Mouse (Mus musculus): ENCODE data around the gene Nrarp. TPM values are rescaled to one million over a fixed set of nuclear protein-coding genes. Genes with fewer than 3 reads are reported as not detected.
A peak's percentile ranks its signal among the peaks of the same experiment; 100 is the strongest.

Gene Nrarp
- total RNA-seq (2015; ENCODE audit: low replicate concordance) (0.42 TPM in 1 of 2 replicates, not detected in the other), total RNA-seq (2017; ENCODE audit: low replicate concordance) (0.64 and 3.0 TPM in 2 replicates)

DNA sequence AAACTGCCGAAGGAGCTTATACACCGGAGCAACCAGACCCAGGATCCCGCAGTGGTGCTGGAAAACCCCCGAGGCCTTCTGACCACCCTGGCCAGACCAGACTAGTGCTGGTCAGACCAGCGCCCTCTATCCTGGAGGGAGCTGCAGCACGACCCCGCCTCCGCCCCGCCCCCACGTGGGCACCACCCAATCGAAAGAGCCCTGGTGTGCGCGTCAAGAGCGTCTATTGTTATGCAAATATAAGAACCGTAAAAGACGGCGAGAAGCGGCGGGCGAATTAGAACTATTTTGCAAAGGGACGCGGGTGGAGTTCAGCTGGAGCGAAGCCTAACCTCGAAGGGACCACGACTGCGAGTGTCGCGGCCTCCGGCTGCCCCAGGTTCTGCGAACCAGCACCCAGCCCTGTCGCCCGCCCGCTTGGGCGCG lies at the start of gene Nrarp:
Gene Nrarp (plus strand): TSS at position 281 of the 426 bp plus-strand sequence.
- peak; percentile 61 for ATAC-seq (replicated peaks; ENCODE audit: low FRiP score, poor library complexity, severe bottlenecking)

DNA sequence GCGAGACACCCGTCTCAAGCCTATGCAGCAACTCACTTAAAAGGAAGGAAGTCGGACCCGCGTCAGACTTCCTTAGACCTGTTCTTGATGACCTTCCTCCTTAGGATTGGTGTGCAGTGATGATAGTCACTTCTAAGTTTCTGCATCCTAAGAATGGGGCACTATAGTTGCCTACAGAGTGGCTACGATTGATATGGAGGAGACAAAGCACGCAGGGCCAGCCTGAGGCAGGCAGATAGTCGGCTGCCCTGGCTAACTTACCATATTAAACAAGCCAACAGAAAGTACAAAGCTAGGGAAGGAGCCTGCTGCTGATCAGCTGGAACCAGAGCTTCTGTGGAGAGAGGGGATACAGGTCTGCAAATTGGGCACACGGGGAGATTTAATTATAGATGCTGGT lies 49.0 kb upstream of the Nrarp start:
- peak; percentile 53 for ATAC-seq (replicated peaks; ENCODE audit: low FRiP score, poor library complexity, severe bottlenecking)

DNA sequence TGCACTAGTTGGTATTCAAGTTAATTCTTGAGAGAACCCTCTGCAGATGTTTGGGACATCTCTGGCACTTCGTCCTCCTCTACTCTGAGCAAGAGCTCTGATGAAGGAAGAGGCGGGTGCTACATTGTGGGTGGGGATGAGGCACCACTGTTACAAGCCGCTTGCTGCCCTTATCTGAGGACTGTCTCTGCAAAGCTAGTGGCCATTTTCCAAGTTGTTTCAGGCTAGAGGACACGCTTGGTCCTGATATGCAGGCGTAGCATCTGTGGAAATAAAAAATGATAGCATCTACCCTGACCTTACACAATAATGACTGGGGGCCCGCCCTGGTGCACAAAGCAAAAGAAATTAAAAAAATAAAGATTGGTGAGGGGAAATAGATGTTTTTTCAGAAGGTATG lies 42.7 kb upstream of the Nrarp start:
- peak; percentile 97 for ATAC-seq (replicated peaks; ENCODE audit: low FRiP score, poor library complexity, severe bottlenecking)

DNA sequence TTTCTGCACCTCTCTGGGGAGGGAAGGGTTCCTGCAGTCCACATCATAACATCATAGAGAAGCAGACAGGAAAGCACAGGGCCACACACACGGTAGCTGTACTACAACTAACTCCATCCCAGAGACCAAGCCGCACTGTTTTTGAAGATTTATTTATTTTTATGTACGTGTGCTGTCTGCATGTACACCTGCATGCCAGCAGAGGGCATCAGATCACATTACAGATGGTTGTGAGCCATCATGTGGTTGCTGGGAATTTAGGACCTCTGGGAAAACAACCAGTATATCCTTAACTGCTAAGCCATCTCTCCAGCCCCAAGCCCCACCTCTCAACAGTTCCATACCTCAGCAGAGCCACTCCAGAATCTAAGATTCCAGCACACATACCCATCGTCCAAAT lies 39.4 kb upstream of the Nrarp start:
- ATAC-seq (replicated peaks; ENCODE audit: low FRiP score, poor library complexity, severe bottlenecking): no peak

DNA sequence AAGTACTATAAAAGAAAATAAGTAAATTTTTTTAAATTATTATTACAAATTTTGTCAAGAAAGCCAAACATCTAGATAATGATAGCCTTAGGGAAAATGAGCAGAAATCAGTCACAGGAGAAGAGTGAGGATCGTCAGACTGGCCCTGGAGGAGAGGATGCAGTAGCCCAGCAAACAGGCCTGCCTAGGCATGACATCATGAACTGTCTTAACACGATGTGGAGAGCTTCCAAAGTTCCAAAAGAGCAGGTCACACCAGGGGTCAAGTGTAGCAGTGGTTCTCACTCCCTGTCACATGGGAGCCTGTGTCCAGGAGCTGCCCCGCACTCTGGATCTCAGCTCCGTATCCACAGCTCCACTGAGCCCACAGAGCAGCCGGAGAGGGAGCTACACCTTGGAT lies 38.6 kb upstream of the Nrarp start:
- ATAC-seq (replicated peaks; ENCODE audit: low FRiP score, poor library complexity, severe bottlenecking): no peak

DNA sequence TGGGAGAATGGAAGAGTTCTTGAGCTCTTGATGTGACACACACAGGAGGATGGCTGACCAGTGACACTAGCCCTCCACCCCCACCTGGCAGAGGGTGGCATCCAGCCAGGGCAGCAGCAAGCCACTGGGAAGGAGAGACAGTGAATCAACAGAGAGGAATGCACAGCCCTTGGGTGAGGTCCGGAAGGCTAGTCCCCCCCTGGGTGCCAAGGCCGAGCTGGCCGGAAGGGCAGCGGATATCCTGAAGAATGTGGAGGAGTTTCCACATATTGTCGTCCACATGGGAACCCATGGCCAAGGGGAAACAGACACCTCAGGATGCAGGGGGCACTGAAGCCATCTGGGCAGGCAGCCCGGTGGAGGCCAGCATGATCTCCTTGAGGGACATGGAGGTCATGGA lies 35.2 kb upstream of the Nrarp start:
- no peak for ATAC-seq (replicated peaks; ENCODE audit: low FRiP score, poor library complexity, severe bottlenecking)

DNA sequence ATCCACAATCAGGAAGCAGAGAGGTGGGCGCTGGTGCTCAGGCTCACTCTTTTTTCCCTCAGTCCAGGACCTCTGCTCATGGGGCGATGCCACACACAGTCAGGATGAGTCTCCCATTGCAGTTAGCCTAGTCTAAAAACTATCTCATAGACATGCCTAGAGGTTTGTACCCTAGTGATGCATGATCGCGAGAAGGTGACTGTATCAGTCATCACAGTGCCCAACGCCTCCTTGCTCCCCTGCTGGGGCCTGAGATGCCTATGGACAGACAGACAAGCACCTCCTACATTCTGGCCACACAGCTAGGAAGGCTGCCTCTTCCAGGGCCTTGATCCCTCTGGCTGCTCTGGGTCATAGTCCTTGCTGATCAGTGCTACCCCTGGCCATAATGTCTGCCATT lies 33.2 kb upstream of the Nrarp start:
- ATAC-seq (replicated peaks; ENCODE audit: low FRiP score, poor library complexity, severe bottlenecking): no peak

DNA sequence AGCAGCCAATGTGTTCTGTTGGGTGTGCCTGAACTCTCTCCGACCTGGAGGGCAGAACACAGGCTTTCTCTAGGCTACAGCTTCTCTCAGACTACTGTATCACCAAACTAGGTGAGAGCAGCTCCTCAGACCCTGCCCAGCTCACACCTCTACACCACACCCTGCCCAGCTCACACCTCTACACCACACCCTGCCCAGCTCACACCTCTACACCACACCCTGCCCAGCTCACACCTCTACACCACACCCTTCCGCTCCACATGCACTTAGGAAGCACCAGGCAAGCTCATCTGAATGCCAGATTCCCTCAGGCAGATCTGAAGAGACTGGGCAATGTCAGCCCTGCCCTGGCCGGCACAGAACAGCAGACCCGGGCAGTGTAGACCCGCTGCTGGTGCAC lies 32.7 kb upstream of the Nrarp start:
- ATAC-seq (replicated peaks; ENCODE audit: low FRiP score, poor library complexity, severe bottlenecking): no peak

DNA sequence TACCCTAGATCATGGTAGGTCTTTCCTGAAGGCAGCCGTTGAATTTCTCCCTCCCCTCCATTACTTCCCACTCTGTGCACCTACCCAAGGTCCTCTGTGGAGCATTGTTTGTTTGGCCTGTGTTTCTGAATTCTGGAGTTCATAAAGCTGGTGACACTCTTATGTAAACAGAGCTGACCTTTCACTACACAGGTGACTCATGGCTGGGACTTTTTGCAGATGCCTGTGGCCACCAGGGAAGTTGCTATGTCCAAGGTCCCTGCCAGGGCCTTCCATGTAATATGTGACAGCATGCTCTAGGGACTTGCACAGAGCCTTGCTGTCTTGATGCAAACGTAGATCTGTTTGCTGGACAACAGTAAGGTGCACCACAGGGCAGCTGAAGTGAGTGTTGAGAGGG lies 30.9 kb upstream of the Nrarp start:
- ATAC-seq (replicated peaks; ENCODE audit: low FRiP score, poor library complexity, severe bottlenecking): no peak

DNA sequence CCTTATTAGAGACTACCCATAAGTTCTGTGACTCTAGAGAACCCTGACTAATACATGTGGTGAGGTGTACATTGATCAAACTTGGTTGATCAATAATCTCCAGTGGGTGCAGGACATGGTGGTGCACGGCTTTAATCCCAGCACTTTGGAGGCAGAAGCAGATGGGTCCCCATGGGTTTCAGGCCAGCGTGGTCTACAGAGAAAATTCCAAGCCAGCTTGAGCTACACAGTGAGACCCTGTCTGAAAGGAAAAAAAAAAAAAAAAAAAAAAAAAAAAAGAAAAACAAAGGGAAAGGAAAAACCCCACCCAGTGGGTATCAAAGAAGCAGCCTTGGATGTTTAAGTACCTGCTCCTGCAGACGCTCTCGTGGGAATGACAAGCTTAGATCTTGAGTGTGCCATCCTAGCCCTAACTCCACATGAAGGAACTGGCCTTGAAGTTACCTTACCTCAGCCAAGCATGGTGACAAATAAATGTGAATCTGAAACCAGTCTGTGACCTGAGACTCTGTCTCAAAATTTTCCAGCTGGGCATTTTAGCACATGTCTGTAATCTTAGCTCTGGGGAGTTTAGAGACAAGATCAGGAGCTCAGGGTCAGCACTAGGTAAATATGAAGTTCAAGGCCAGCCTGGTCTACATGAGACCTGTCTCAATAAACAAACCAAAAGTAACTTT lies 29.1 kb upstream of the Nrarp start:
- ATAC-seq (replicated peaks; ENCODE audit: low FRiP score, poor library complexity, severe bottlenecking): no peak

DNA sequence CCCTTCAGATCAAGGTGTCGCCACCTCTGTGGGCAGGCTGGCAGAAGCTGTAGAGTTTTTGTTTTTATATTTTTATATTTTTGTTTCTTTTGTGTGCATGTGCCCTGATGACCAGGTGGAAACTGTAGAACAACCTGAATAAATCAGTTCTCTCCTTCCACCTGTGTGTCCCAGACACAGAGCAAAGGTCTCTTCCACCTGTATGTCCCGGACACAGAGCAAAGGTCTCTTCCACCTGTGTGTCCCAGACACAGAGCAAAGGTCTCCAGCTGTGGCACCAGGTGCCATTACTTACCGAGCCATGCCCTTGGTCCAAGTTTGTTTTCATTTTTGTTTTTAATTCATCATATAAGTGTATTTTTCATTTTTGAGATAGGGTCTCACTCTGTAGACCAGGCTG lies 24.4 kb upstream of the Nrarp start:
- ATAC-seq (replicated peaks; ENCODE audit: low FRiP score, poor library complexity, severe bottlenecking): no peak

DNA sequence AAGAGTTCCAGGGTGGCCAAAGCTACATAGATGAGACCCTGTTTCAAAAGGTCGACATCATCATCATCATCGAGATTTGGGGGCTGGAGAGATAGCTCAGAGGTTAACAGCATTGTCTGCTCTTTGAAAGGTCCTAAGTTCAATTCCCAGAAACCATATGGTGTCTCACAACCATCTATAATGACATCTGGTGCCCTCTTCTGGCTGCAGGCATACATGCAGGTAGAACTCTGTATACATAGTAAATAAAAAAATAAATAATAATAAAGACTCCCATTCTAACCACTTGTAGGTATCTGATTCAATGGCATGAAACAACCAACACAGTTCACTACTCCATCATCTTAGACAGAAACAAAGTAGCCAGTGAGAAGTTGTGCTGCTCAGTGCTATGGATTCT lies 23.6 kb upstream of the Nrarp start:
- ATAC-seq (replicated peaks; ENCODE audit: low FRiP score, poor library complexity, severe bottlenecking): no peak

DNA sequence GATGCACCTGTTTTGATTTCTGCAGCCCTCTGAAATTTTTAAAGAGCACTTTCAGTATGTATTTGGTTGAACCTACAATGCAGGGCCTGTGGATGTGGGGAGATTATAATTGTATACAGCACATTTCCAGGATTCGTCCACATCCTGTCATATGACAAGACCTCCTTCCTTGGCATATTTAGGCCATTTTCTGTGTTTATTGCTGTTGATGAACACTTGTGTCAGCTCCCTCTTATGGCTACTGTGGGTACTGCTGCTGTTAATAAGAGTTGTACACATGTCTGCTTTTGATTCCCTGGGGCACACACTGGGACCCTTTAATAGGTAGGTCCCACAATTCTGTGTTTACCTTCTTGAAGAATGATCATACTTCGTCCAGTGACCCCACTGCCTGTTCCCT lies 22.9 kb upstream of the Nrarp start:
- peak; percentile 72 for ATAC-seq (replicated peaks; ENCODE audit: low FRiP score, poor library complexity, severe bottlenecking)

DNA sequence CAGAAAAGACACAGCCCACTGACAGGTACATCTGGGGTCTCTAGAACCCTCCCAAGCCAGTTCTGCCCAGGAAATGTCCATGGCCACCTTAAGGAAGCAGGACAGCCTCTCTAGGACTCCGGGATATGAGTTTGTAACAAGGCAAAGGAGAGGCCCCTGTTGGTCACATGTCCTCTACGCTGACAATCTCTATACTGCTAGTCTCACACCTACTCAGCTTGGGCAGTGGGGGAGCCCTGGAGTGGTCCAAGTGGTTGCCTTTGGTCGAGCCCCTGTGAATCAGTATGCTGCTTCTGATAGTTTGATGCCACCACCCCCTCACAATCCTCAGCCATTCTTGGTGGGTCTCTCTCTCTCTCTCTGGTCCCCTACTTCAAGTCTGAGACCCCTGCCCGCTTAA lies 13.1 kb upstream of the Nrarp start:
- no peak for ATAC-seq (replicated peaks; ENCODE audit: low FRiP score, poor library complexity, severe bottlenecking)

DNA sequence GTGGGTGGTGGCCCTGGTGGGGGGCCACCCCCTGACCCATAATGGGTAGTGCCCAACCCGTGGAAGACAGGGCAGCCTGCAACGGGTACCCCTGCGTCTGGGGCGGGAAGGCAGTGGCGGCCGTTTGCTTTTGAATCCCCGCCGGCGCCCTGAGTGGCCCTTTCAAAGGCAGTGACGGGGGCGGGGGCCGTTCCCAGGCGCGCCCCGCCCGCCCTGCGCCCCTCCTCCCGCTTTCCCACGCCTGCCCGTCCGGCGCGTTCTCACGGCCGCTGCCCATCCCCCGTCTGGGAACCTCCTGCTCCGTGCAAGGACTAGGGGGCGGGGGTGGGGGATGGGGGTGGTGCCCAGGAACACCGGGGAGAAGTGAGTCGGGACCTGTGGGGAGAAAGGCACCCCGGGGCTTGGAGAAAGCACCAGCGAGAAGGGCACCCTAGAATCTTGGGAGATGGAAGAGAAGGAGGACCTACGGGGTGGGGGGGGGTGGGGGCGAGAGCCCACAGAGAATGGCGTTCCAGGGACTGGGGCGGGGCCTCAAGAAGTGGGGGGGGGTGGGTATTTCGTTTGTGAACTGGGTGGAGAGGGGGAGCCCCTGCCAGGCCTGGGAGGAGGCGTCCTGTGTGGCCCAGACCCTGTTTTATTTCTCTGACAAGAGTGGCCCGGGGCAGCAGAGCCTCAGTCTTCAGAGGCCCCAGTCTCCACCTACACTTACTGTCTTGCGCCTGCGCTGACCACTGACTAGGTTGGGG lies 12.5 kb upstream of the Nrarp start:
- ATAC-seq (replicated peaks; ENCODE audit: low FRiP score, poor library complexity, severe bottlenecking): peak; percentile 56

DNA sequence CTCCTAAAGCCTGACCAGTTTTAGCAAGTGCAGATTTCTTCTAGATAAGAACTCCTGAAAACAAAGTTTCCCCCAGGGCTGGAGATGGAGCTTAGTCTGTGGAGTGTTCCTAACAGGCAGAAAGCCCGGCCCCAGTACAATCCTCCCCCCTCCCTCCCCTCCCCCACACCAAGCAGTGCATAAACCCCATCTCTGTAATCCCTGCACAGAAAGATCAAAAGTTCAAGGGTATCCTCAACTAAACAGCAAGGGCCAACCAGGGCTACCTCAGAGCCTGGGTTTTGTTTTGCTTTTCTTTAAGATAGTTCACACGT lies 11.9 kb upstream of the Nrarp start:
- no peak for ATAC-seq (replicated peaks; ENCODE audit: low FRiP score, poor library complexity, severe bottlenecking)

DNA sequence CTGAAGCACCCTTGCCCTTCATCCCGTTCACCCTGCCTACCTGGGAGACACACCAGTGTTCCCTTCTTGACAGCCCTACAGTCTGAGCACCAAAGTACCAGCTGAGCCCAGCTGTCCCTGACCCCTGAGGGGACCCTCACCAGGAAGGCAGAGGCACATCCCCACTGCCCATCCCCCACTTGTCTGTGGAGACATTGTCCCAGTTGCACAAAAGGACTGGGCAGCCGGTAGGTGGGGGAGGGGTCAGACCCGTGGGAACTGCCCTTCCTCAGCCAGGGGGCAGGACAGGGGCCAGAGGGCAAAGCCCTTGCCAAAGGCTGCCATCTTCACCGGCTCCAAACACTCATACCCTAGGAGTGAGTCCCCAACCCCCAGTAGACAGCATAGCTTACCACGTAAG lies 10.8 kb upstream of the Nrarp start:
- no peak for ATAC-seq (replicated peaks; ENCODE audit: low FRiP score, poor library complexity, severe bottlenecking)

DNA sequence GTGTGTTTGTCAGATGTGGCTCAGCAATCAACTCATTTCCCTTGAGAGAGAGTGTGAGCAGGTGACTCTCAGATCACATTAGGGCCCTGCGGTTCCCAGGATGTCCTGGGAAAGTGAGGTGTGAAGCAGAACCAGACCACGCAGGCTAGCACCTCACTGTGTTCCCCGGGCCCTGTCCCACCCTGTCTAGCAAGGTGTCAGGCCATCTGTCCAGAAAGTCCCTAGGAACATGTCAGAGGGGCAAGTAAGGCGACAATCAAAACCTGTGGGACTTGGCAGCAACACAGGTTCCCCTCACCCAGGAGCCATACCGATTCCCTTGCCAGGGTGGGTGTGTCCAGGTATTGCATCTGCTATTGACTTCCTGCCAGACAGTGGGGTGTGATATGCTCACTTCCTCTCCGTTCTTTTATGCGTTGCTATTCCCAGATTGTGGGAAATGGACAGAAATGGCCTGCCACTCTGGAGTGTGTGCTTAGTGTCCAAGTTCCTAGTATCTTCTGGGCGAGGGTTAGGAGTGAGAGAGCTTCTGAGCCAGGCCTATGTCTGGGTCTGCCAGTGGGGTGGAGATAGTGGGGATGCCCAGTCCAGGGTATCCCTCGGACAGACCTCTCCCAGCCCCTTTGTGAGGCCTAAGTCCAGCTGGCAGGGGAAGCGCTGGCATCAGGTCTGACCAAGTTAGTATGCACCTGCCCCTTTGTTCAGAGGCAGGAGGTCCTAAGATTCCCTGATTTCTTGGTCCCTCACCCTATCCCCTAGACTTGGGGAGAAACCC lies 10.0 kb upstream of the Nrarp start:
- no peak for ATAC-seq (replicated peaks; ENCODE audit: low FRiP score, poor library complexity, severe bottlenecking)

DNA sequence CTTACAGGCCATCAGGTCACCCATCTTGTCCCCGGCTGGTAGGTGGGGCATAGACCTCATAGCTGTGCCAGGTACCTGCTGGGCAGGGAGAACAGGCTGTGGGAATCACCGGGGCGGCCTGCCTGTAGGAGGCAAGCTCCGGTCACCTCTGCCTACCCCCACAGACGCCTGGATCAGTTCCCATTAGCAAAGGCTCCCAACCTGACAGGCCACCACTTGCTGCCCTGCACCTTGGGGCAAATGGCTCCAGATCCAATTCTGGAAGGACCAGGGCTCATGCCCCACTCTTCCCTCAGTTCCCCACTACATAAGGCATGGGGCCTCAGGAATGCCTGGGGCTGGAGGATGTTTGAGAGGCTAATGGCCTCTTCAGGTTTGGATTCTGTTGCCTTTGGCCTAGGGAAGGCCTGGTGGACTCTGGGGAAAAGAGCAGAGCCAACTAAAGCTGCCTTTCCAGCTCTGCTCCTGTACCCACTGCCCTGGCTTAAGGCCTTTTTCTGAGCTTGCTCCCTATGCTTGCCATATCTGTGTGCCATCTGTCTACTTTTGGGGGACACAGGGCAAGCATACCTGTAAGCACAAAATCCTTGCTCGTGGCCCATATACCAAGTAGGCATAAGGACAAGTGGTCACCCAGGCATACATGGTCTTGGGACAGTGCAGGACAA lies 9.3 kb upstream of the Nrarp start:
- ATAC-seq (replicated peaks; ENCODE audit: low FRiP score, poor library complexity, severe bottlenecking): no peak

DNA sequence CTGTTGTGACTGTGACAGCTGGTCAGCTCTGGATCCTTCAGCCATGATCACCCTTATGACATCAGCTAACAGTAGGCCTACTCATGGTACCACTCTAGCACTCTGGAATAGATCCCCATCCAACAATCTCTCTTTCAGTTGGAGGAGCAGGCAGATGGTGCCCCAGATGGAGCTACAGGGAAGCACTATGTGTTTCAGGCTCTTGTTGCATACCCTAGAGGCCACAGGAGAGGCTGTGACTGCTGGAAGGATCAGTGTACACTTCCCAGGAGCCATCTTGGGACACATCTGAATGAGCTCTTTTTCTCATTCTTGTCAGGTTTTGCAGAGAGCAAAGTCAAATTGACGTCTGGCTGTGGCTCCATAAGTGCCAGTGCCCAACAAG lies 8.8 kb upstream of the Nrarp start:
- ATAC-seq (replicated peaks; ENCODE audit: low FRiP score, poor library complexity, severe bottlenecking): no peak

All from erythroid progenitor cell, adult 5-6 weeks (primary cell).